Mouse (Mus musculus) lung, postnatal 0 days (tissue): Measurements from ENCODE around the gene Tnn.

Experiments
- CTCF ChIP-seq: IDR thresholded peaks from 2 replicates; pipeline ENCODE4 v1.5.1; 2016; ENCODE audit warnings: antibody characterized with exemption, mild to moderate bottlenecking
- EP300 ChIP-seq: IDR thresholded peaks from 2 replicates; pipeline ENCODE4 v1.6.1; 2016; ENCODE audit warnings: antibody characterized with exemption, mild to moderate bottlenecking, control low read depth

DNA sequence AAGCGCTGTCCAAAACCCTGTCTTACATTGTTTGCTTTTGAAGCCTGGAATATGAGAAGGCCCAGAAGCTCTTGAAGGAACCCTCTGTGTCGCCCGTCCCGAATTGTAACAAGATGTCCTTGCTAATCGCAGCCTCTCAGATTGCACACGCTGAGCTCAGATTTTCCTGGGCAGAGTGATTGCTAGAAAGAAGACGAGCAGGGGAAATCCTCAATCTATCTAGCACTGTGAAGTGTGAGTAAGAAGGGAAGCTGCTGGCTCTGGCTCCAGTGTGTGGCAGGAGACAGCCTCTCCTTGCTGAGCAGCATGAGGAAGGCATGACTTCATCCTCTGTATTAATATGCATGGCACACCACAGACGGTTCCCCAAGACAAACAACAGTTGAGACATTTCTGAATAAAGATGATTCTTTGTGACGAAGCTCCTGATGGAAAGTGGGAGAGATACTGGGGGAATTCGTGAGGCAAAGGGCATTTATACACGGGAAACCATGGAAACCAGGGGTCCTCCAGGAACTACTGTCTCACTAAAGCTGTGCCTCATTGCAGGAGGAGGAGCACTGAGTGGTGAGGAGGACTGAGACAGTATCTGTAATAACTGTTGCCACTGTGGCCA, 4.0 kb downstream of the Tnn start:
- TF ChIP-seq CTCF (no peak), EP300 (no peak)
